In genomic region chr3:127634101-127634983, GRCm38 (mm10) we compare ENCODE assay signal across 8 mouse cellular contexts. TPM values are rescaled to one million over a fixed set of nuclear protein-coding genes. Genes with fewer than 3 reads are reported as not detected.
DNase-seq lines count a peak whose midpoint lies in the region; ATAC-seq and TF ChIP-seq lines count a peak whose summit lies in the region.

No protein-coding gene starts in this region.

- H3K4me1 ChIP-seq in embryonic facial prominence, embryonic 15.5 days: peaks cover 27% of the 10 kb centered on the region
- H3K4me1 ChIP-seq in heart, embryonic 14.5 days (ENCODE audit: control insufficient read depth in 2 of 2, insufficient read depth in 2 of 2, low read length in 2 of 2): peaks cover 2 to 22% of the 10 kb centered on the region in 2 experiments; a peak in 3 of 4 replicates
- peaks cover 24% of the 10 kb centered on the region for H3K4me1 ChIP-seq in liver, embryonic 15.5 days (replicated peaks)
- H3K4me1 ChIP-seq in neural tube, embryonic 11.5 days (ENCODE audit: control insufficient read depth, insufficient read depth, low read length): peaks cover 20% of the 10 kb centered on the region
- H3K4me1 ChIP-seq in stomach, postnatal 0 days (replicated peaks; ENCODE audit: control insufficient read depth, insufficient read depth): 0 out of 2 replicates have a peak, but pooled peaks cover 6% of the 10 kb centered on the region

- H3K36me3 ChIP-seq in embryonic facial prominence, embryonic 15.5 days: no peaks in the 10 kb centered on the region
- H3K36me3 ChIP-seq in heart, embryonic 14.5 days (ENCODE audit: control insufficient read depth, insufficient read depth, low read length): no peaks in the 10 kb centered on the region
- H3K36me3 ChIP-seq in liver, embryonic 15.5 days (replicated peaks): no peaks in the 10 kb centered on the region
- H3K36me3 ChIP-seq in neural tube, embryonic 11.5 days (ENCODE audit: control insufficient read depth, insufficient read depth, low read length): no peaks in the 10 kb centered on the region
- H3K36me3 ChIP-seq in stomach, postnatal 0 days (ENCODE audit: control insufficient read depth, insufficient read depth, low read length): no peaks in the 10 kb centered on the region

- peaks cover 93% of the 10 kb centered on the region for H3K27me3 ChIP-seq in embryonic facial prominence, embryonic 15.5 days
- peaks cover 95% of the 10 kb centered on the region for H3K27me3 ChIP-seq in heart, embryonic 14.5 days (ENCODE audit: control insufficient read depth, insufficient read depth, low read length)
- H3K27me3 ChIP-seq in liver, embryonic 15.5 days: peaks cover 97% of the 10 kb centered on the region
- peaks cover 74% of the 10 kb centered on the region for H3K27me3 ChIP-seq in neural tube, embryonic 11.5 days (ENCODE audit: control insufficient read depth, insufficient read depth, low read length)
- peaks cover 34% of the 10 kb centered on the region for H3K27me3 ChIP-seq in stomach, postnatal 0 days (ENCODE audit: control insufficient read depth, insufficient read depth, low read length)

- no peak overlapping the region for H3K27ac ChIP-seq in embryonic facial prominence, embryonic 15.5 days (replicated peaks)
- no peak overlapping the region for H3K27ac ChIP-seq in heart, embryonic 14.5 days (replicated peaks in 1 of 2; ENCODE audit: control insufficient read depth in 1 of 2, insufficient read depth in 1 of 2, low read depth in 2 of 2, low read length in 2 of 2)
- no peak overlapping the region for H3K27ac ChIP-seq in liver, embryonic 15.5 days (replicated peaks)
- H3K27ac ChIP-seq in neural tube, embryonic 11.5 days (ENCODE audit: low read depth, low read length): peak overlapping the region; percentile 83
- H3K27ac ChIP-seq in stomach, postnatal 0 days (replicated peaks): no peak overlapping the region

- peak overlapping the region; percentile 46 for H3K4me3 ChIP-seq in embryonic facial prominence, embryonic 15.5 days (replicated peaks)
- peak overlapping the region; percentile 45 to 50 for H3K4me3 ChIP-seq in heart, embryonic 14.5 days (ENCODE audit: control insufficient read depth in 1 of 2, insufficient read depth in 1 of 2, low read depth in 1 of 2, low read length in 2 of 2)
- H3K4me3 ChIP-seq in liver, embryonic 15.5 days (replicated peaks): peak overlapping the region; percentile 40
- H3K4me3 ChIP-seq in neural tube, embryonic 11.5 days (ENCODE audit: low read depth, low read length): peak overlapping the region; percentile 53
- peak overlapping the region; percentile 43 for H3K4me3 ChIP-seq in stomach, postnatal 0 days (ENCODE audit: low read depth, low read length)

- ATAC-seq in embryonic facial prominence, embryonic 15.5 days (ENCODE audit: insufficient number of reproducible peaks, low FRiP score, low TSS enrichment, low read depth): peak; percentile 82
- ATAC-seq in heart, embryonic 14.5 days (ENCODE audit: insufficient number of reproducible peaks, insufficient read depth, low FRiP score, low read depth): peak; percentile 54
- peak; percentile 42; the same call in 1 of the 2 replicates for ATAC-seq in liver, embryonic 15.5 days (ENCODE audit: insufficient read depth)
- peak; percentile 55 for ATAC-seq in neural tube, embryonic 11.5 days (ENCODE audit: insufficient read depth, low FRiP score, low TSS enrichment)
- peak; percentile 86 for ATAC-seq in stomach, postnatal 0 days (ENCODE audit: low FRiP score, low TSS enrichment)

- peak; percentile 90 for TF ChIP-seq CTCF in stomach, postnatal 0 days (IDR thresholded peaks at IDR 0.05; ENCODE audit: low read depth)

- no peak for TF ChIP-seq EP300 in stomach, postnatal 0 days (optimal IDR thresholded peaks at IDR 0.05)

- under 1% methylated on average over 58 of the region's 58 CpGs for WGBS in embryonic facial prominence, embryonic 15.5 days
- WGBS in heart, embryonic 14.5 days: under 1% methylated on average over 58 of the region's 58 CpGs
- 1% methylated on average over 58 of the region's 58 CpGs for WGBS in liver, embryonic 15.5 days (ENCODE audit: insufficient replicate concordance)
- WGBS in neural tube, embryonic 11.5 days: under 1% methylated on average over 55 of the region's 58 CpGs
- under 1% methylated on average over 56 of the region's 58 CpGs for WGBS in stomach, postnatal 0 days

- DNase-seq in CD8-positive naive resting alpha-beta T cell, adult 2 months (ENCODE audit: low read depth in 2 of 2, low spot score in 2 of 2): peak; percentile 69 to 71
- peak; percentile 68 for DNase-seq in brain, adult 2 months (ENCODE audit: low read depth, low spot score)
- DNase-seq in kidney, postnatal 10 days: peak; percentile 85
- DNase-seq in neural tube, embryonic 11.5 days (ENCODE audit: low spot score): peak; percentile 90
- DNase-seq in stomach, postnatal 0 days (ENCODE audit: low spot score): peak; percentile 81

- H3K4me2 ChIP-seq in embryonic facial prominence, embryonic 15.5 days (replicated peaks): peak overlapping the region; percentile 79
- H3K4me2 ChIP-seq in heart, embryonic 14.5 days (ENCODE audit: low read length): peak overlapping the region; percentile 95
- peak overlapping the region; percentile 59 for H3K4me2 ChIP-seq in liver, embryonic 15.5 days
- peak overlapping the region; percentile 69 for H3K4me2 ChIP-seq in neural tube, embryonic 11.5 days (ENCODE audit: low read depth)
- peak overlapping the region; percentile 70 for H3K4me2 ChIP-seq in stomach, postnatal 0 days (replicated peaks; ENCODE audit: low read depth)

- no peaks in the 10 kb centered on the region for H3K9me3 ChIP-seq in embryonic facial prominence, embryonic 15.5 days (replicated peaks)
- H3K9me3 ChIP-seq in heart, embryonic 14.5 days (ENCODE audit: control insufficient read depth, low read length): no peaks in the 10 kb centered on the region
- H3K9me3 ChIP-seq in liver, embryonic 15.5 days (replicated peaks): no peaks in the 10 kb centered on the region
- no peaks in the 10 kb centered on the region for H3K9me3 ChIP-seq in neural tube, embryonic 11.5 days (ENCODE audit: control insufficient read depth, low read length)
- no peaks in the 10 kb centered on the region for H3K9me3 ChIP-seq in stomach, postnatal 0 days (ENCODE audit: control insufficient read depth, low read length)

- H3K9ac ChIP-seq in embryonic facial prominence, embryonic 15.5 days: no peak overlapping the region
- no peak overlapping the region for H3K9ac ChIP-seq in heart, embryonic 14.5 days (ENCODE audit: low read length)
- no peak overlapping the region for H3K9ac ChIP-seq in liver, embryonic 15.5 days
- peak overlapping the region; percentile 61 for H3K9ac ChIP-seq in neural tube, embryonic 11.5 days (ENCODE audit: low read length)
- H3K9ac ChIP-seq in stomach, postnatal 0 days (ENCODE audit: low read length): no peak overlapping the region

RNA-seq across cellular contexts. Expression of gene Neurog2, which starts 1.4 kb away (rescaled TPM):
- polyA plus RNA-seq in embryonic facial prominence, embryonic 15.5 days (2015; fragmentation: Nextera tagmentation; extraction: Ambion mirVana): 0.07 and 0.28 TPM in 2 replicates
- polyA plus RNA-seq in heart, embryonic 14.5 days (2014; fragmentation: Nextera tagmentation; extraction: Ambion mirVana): not detected in 2 replicates
- polyA plus RNA-seq in liver, embryonic 15.5 days (2015; fragmentation: Nextera tagmentation; extraction: Ambion mirVana): not detected in 2 replicates
- polyA plus RNA-seq in neural tube, embryonic 11.5 days (2014; fragmentation: Nextera tagmentation; extraction: Ambion mirVana): 38.8 and 41.2 TPM in 2 replicates
- polyA plus RNA-seq in stomach, postnatal 0 days (2015; fragmentation: Nextera tagmentation; extraction: Ambion mirVana): not detected in 2 replicates

Comparison
In these comparisons a context has a peak if more than half of its experiments do, and no peak if none do; other contexts are left out.
1. RNA of gene Neurog2, which starts 1.4 kb away (polyA plus RNA-seq): 38.8 to 41.2 TPM in neural tube, embryonic 11.5 days; 0.07 to 0.28 TPM in embryonic facial prominence, embryonic 15.5 days, not detected in liver, embryonic 15.5 days, not detected in heart, embryonic 14.5 days and not detected in stomach, postnatal 0 days; every median in the first group is over 10 times any median in the second.
2. Peak in every context shown above with its lines, with median percentiles within 50 percentile points of each other: DNase-seq, ATAC-seq, H3K4me2 ChIP-seq and H3K4me3 ChIP-seq.